Mouse (Mus musculus): Measurements from ENCODE around the gene Arl10. TPM values are rescaled to one million over a fixed set of nuclear protein-coding genes. Genes with fewer than 3 reads are reported as not detected.

The Arl10 gene
- polyA plus RNA-seq, 1 experiment from 2014 or later: 50.2 TPM

DNA sequence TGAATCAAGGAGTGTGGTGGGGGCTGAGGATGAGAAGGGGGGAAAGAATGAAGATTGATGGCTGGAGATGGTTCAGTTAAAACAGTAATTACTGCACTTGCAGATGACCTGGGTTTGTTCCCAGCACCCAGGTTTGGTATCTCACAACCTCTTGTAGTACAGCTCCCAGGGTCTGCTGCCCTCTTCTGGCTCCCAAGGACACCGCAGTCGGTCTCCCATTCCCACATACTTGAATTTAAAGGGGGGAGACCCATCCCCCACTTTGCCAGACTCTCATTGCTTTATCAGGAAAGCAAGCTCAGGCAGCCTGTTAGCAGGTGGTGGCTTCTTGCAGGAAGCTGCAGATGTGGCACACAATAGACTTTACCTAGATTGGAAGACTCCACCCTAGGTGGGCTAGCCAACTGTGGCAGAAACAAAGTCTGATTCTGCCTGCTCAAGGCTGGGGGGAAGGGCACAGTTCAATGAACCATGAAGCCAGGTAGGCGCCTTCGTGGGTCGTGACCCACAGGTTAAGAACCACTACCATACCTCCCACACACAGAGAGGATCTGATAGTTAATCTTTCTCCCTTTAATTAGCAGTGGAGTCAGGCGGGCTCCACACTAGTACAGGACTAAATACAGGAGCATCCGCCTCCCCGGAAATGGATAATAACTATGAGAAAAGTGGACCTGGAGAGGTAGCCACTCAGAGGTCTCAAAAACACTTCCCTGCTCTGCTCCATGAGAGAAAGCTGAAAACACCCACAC is 9.0 kb upstream of the Arl10 start:
- H3K27me3 ChIP-seq (replicated peaks): no peaks in the 10 kb centered on the region
- 50% methylated on average over 8 of the region's 8 CpGs for WGBS
- peaks cover 18% of the 10 kb centered on the region for H3K36me3 ChIP-seq
- H3K9ac ChIP-seq: no peak overlapping the region
- peak overlapping the region; percentile 97 for H3K4me3 ChIP-seq
- peak overlapping the region; percentile 75 for H3K4me2 ChIP-seq (replicated peaks)
- H3K4me1 ChIP-seq: peaks cover 15% of the 10 kb centered on the region
- no peak overlapping the region for H3K27ac ChIP-seq
- ATAC-seq (ENCODE audit: low FRiP score, low read depth): peak; percentile 60
- H3K9me3 ChIP-seq: no peaks in the 10 kb centered on the region

DNA sequence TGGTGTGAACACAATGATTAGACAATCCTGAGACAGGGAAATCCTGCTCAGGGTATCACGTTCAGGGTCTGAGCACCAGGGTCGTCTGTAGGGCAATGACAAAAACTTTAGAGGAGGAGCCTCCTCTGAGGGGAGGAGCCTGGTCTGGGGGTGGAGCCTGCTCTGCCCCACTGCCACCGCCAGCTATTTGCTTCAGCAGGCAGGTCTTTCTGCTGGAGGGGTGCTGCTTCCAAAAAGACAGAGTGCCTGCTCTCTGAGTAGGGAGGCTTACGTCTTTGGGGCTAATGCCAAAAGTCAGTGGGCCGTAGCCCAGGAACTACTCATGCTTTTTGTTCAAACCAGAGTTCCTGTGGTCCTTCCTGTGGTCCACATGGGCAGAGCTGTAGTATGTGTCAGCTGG is 6.4 kb upstream of the Arl10 start:
- H3K4me3 ChIP-seq: no peak overlapping the region
- no peak overlapping the region for H3K27ac ChIP-seq
- peaks cover 15% of the 10 kb centered on the region for H3K4me1 ChIP-seq
- no peak for ATAC-seq (ENCODE audit: low FRiP score, low read depth)
- no peak overlapping the region for H3K9ac ChIP-seq
- 0 out of 2 replicates have a peak, but pooled peaks cover 3% of the 10 kb centered on the region for H3K27me3 ChIP-seq (replicated peaks)
- H3K4me2 ChIP-seq (replicated peaks): no peak overlapping the region
- 39% methylated on average over 5 of the region's 5 CpGs for WGBS
- no peaks in the 10 kb centered on the region for H3K36me3 ChIP-seq
- no peaks in the 10 kb centered on the region for H3K9me3 ChIP-seq

DNA sequence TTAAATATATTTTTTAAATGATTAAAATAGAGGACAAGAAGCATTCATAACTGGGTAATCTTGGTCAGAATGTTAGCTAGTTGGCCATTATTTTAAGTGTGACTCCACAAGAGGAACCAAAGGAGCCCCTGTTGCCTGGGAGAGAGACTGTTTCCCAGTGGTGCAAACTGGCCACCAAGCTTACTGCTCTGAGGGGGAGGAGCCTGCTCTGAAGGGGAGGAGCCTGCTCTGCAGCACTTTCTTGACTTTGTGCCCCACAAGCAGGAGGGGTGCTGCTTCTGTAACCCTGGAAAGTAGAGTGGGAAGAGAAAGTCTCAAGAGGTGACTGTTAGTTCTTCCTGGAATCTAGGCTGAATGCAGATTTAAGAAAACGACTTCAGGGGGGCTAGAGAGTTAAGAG is 5.5 kb upstream of the Arl10 start:
- Histone ChIP-seq H3K27ac (no peak overlapping the region), H3K4me2 (replicated peaks) (no peak overlapping the region), H3K9ac (no peak overlapping the region), H3K27me3 (replicated peaks) (0 out of 2 replicates have a peak, but pooled peaks cover 3% of the 10 kb centered on the region), H3K4me3 (no peak overlapping the region), H3K9me3 (no peaks in the 10 kb centered on the region), H3K36me3 (no peaks in the 10 kb centered on the region), H3K4me1 (peaks cover 8% of the 10 kb centered on the region)
- ATAC-seq (ENCODE audit: low FRiP score, low read depth): no peak
- 53% methylated on average over 1 of the region's 1 CpGs for WGBS

DNA sequence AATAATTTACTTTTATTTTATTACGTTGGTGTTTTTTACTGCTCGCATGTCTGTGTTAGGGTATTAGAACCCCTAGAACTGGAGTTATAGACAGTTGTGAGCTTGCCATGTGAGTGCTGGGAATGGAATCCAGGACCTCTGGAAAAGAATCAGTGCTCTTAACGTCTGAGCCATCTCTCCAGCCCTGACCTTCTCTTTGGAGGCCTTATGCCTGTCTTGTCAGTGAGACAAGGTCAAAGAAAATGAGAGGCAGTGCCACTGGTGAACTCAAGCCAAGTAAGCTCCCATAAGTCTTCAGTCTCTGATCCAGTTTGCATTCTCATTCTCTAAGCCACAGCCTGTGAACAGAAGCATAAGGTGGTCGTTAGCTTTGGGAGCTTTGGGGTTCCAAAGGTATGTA is 4.1 kb upstream of the Arl10 start:
- H3K4me3 ChIP-seq: no peak overlapping the region
- no peaks in the 10 kb centered on the region for H3K36me3 ChIP-seq
- H3K4me2 ChIP-seq (replicated peaks): no peak overlapping the region
- H3K9me3 ChIP-seq: no peaks in the 10 kb centered on the region
- no peak overlapping the region for H3K9ac ChIP-seq
- ATAC-seq (ENCODE audit: low FRiP score, low read depth): no peak
- H3K27me3 ChIP-seq (replicated peaks): 0 out of 2 replicates have a peak, but pooled peaks cover 3% of the 10 kb centered on the region
- H3K4me1 ChIP-seq: peaks cover 10% of the 10 kb centered on the region
- H3K27ac ChIP-seq: no peak overlapping the region
- WGBS: 80% methylated on average over 4 of the region's 4 CpGs

DNA sequence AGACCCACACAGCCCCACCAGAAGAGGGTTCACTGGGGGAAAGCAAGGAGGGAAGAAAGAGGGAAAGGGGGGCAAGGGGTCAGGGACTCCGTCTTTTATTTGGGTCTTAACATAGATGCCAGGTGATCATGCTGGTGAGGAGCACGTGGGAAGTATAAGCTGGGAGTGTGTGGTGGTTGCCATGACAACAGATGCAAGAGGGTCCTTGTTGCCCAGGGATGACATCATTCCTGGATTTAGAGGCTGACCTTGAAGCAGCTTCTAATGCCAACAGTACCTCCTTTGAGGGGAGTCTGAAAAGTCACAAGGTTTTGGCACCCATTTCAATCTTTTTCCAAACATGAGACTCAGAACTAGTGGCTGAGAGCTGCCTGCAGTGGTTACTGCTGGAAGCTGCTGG is 3.2 kb upstream of the Arl10 start:
- Histone ChIP-seq H3K9ac (no peak overlapping the region), H3K4me1 (peaks cover 18% of the 10 kb centered on the region), H3K27me3 (replicated peaks) (0 out of 2 replicates have a peak, but pooled peaks cover 3% of the 10 kb centered on the region), H3K4me3 (no peak overlapping the region), H3K9me3 (no peaks in the 10 kb centered on the region), H3K36me3 (0 out of 2 replicates have a peak, but pooled peaks cover 1% of the 10 kb centered on the region), H3K4me2 (replicated peaks) (no peak overlapping the region), H3K27ac (no peak overlapping the region)
- 38% methylated on average over 2 of the region's 2 CpGs for WGBS
- no peak for ATAC-seq (ENCODE audit: low FRiP score, low read depth)

DNA sequence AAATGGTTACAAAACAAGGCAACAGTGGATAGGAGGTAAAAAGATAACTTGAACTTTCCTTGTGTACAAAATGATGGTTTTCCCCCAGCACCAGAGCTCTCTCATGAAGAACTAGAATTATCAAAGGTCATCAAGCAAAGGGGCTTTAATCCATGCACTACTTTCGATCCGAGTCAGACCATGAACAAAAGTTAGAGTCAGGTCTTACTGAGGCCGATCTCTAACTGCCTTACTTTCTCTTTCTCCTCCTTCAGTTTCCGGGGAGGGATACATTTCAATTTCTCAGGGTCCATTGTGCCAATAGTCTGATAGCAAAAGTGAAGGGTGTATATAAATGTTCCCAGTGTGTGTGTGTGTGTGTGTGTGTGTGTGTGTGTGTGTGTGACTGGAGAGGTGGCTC is 2.2 kb upstream of the Arl10 start:
- WGBS: 88% methylated on average over 4 of the region's 4 CpGs
- ATAC-seq (ENCODE audit: low FRiP score, low read depth): no peak
- Histone ChIP-seq H3K9me3 (no peaks in the 10 kb centered on the region), H3K4me1 (peaks cover 20% of the 10 kb centered on the region), H3K27ac (no peak overlapping the region), H3K36me3 (peaks cover 9% of the 10 kb centered on the region), H3K27me3 (replicated peaks) (0 out of 2 replicates have a peak, but pooled peaks cover 3% of the 10 kb centered on the region), H3K9ac (no peak overlapping the region), H3K4me2 (replicated peaks) (no peak overlapping the region), H3K4me3 (no peak overlapping the region)

DNA sequence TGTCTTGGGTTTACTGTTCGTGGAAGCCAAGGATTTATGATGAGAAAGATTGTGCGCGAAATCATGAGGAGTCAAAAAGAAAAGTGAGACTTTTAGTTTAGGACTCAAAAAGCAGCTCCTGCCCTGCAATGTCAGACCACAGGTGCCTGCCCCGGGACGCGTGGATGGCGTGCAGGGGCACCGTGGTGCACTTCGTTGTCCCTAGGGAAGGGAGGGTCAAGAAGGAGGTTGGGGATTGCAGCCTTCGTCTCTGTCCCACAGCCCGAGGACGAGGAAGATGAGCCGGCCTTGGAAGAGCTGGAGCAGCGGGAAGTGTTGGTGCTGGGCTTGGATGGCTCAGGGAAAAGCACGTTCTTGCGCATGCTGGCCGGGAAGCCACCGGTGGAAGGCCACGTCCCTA is 674 bp downstream of the Arl10 start:
- Histone ChIP-seq H3K4me1 (peaks cover 24% of the 10 kb centered on the region), H3K27me3 (replicated peaks) (0 out of 2 replicates have a peak, but pooled peaks cover 3% of the 10 kb centered on the region), H3K9me3 (no peaks in the 10 kb centered on the region), H3K36me3 (peaks cover 28% of the 10 kb centered on the region), H3K27ac (no peak overlapping the region), H3K4me3 (peak overlapping the region; percentile 87), H3K4me2 (replicated peaks) (peak overlapping the region; percentile 94), H3K9ac (peak overlapping the region; percentile 88)
- 4% methylated on average over 19 of the region's 19 CpGs for WGBS
- ATAC-seq (ENCODE audit: low FRiP score, low read depth): 0 out of 2 replicates have a peak, but pooled peaks have one; percentile 48

DNA sequence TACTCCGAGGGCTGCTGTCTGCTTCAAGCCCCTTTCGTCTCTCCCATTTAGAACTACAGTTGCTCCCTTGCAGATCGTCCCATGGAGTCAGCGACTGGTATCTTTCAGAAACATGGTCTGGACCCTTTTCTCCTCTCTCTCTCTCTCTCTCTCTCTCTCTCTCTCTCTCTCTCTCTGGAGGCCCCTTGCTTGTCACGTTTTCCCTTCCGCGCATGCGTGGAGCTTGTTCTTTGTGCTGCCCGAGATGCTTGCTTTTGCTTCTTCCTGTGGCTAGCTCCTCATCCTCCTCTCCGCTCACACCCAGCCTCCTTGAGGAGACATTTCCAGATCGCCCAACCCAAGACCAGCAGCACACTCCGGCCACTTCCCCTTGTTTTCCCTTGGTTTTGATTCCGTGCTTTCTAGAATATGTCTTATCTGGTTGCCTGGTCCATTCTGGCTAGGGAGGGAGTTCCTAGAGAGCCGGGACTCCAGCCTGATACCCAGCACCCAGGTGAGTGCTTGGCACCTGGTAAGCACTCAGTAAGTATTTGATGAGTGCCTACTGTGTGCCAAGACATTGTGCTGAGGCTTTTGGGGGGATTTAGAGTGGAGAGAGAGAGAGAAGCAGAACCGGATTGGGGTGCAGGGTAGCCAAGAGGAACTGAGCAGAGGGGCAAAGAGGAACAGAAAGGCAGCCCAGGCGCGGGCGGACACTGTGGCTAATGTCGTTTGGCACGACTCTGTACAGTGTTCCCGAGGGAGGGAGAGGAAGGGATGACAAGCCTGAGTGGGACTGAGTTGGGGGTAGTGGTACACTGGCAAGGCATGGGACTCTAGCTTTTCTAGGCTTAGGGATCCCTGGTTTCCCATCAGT is 3.1 kb downstream of the Arl10 start:
- WGBS: 81% methylated on average over 21 of the region's 21 CpGs
- Histone ChIP-seq H3K9me3 (no peaks in the 10 kb centered on the region), H3K4me2 (replicated peaks) (no peak overlapping the region), H3K27ac (no peak overlapping the region), H3K27me3 (replicated peaks) (no peaks in the 10 kb centered on the region), H3K36me3 (peaks cover 51% of the 10 kb centered on the region), H3K9ac (no peak overlapping the region), H3K4me1 (peaks cover 24% of the 10 kb centered on the region), H3K4me3 (no peak overlapping the region)
- ATAC-seq (ENCODE audit: low FRiP score, low read depth): no peak

DNA sequence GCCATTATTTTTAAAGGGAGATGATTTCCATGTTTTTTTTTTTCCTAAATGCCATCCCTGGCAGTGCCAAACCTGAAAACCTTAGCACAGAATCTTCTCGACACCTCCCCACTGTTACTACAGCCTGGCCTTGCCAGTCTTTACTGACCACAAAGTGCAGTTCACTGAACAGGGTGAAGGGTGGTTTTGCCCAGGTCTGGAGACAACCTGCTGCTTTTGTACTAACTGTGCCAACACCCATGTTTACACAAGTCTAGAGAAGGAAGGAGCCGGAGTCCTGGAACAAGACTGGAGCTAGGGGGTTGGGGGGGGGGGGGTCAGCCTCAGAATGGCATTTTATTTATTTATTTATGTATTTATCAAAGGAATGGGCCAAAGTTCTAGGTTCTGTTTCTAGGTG is 6.6 kb downstream of the Arl10 start:
- Histone ChIP-seq H3K9ac (no peak overlapping the region), H3K36me3 (peaks cover 84% of the 10 kb centered on the region), H3K27me3 (replicated peaks) (no peaks in the 10 kb centered on the region), H3K4me3 (no peak overlapping the region), H3K4me2 (replicated peaks) (no peak overlapping the region), H3K4me1 (peaks cover 8% of the 10 kb centered on the region; the same call in 1 of the 2 replicates), H3K27ac (no peak overlapping the region), H3K9me3 (no peaks in the 10 kb centered on the region)
- 83% methylated on average over 2 of the region's 2 CpGs for WGBS
- no peak for ATAC-seq (ENCODE audit: low FRiP score, low read depth)

DNA sequence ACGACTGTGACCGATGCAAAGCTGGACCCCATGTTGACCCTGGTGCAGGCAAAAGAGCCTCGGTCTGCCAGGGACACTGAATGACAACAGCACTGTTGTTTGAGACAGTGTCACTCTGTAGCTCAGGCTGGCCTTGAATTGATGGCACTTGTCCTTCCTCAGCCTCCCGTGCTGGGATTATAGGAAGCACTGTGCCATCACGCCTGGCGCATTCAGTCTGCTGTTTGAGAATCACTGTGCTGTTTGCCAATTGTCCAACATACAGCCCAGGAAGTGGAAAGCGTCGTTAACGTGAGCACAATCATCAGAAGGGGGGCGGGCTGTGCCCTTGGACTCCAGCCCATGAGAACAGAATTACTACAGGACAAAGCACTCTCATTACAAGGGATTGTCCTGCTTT is 7.3 kb downstream of the Arl10 start:
- no peak for ATAC-seq (ENCODE audit: low FRiP score, low read depth)
- Histone ChIP-seq H3K4me2 (replicated peaks) (no peak overlapping the region), H3K4me3 (no peak overlapping the region), H3K36me3 (peaks cover 83% of the 10 kb centered on the region), H3K27ac (no peak overlapping the region), H3K27me3 (replicated peaks) (no peaks in the 10 kb centered on the region), H3K9ac (no peak overlapping the region), H3K4me1 (0 out of 2 replicates have a peak, but pooled peaks cover 3% of the 10 kb centered on the region), H3K9me3 (no peaks in the 10 kb centered on the region)
- 78% methylated on average over 10 of the region's 10 CpGs for WGBS

DNA sequence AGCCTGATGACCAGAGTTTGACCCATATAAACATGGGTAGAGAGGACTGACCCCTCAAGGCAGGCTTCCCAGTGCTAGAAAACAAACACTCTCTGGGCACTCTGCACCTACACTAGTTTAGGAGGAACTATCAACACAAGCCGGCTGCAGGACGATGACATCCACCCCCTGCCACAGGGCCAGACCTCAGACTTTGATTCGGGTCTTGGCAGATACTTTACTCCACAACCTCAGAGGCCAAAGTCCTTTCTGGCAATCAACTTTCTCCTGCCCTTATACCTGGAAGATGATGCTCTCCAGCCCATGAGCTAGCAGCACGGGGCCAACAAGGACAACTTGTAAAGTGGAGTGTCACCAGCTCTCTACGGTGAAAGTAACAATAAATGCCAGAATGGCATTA is 8.0 kb downstream of the Arl10 start:
- no peak for ATAC-seq (ENCODE audit: low FRiP score, low read depth)
- H3K9ac ChIP-seq: no peak overlapping the region
- WGBS: 89% methylated on average over 5 of the region's 5 CpGs
- no peaks in the 10 kb centered on the region for H3K9me3 ChIP-seq
- no peaks in the 10 kb centered on the region for H3K27me3 ChIP-seq (replicated peaks)
- no peak overlapping the region for H3K4me2 ChIP-seq (replicated peaks)
- no peak overlapping the region for H3K4me3 ChIP-seq
- no peak overlapping the region for H3K27ac ChIP-seq
- H3K4me1 ChIP-seq: 0 out of 2 replicates have a peak, but pooled peaks cover 3% of the 10 kb centered on the region
- H3K36me3 ChIP-seq: peaks cover 84% of the 10 kb centered on the region

DNA sequence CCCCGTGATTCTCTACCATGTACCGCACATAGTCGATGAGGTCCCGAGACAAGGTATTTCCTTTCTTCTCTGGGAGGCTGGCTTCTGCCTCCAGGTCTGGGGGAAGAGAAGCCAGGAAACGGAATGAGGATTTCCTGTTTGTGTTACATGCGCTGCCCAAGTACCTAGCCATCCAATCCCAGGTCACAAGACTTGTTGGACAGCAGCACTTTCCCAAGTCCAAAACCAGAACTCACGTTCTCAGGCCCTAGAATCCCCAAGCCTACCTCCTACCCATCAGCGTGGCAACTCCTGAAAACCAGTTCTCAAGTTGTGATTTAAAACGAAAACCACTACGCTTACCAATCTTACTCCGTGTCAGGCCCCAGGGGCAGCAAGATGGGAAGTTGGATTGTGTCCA is 11.0 kb downstream of the Arl10 start:
- H3K4me2 ChIP-seq (replicated peaks): no peak overlapping the region
- H3K4me3 ChIP-seq: no peak overlapping the region
- WGBS: 94% methylated on average over 11 of the region's 11 CpGs
- peaks cover 4% of the 10 kb centered on the region; the same call in 1 of the 2 replicates for H3K4me1 ChIP-seq
- H3K36me3 ChIP-seq: peaks cover 67% of the 10 kb centered on the region
- H3K27ac ChIP-seq: no peak overlapping the region
- H3K9ac ChIP-seq: no peak overlapping the region
- H3K9me3 ChIP-seq: no peaks in the 10 kb centered on the region
- no peak for ATAC-seq (ENCODE audit: low FRiP score, low read depth)
- no peaks in the 10 kb centered on the region for H3K27me3 ChIP-seq (replicated peaks)
